Mouse (Mus musculus) layer of hippocampus, adult 2 months (tissue): ENCODE measurements around the gene Sapcd2. TPM values are rescaled to one million over a fixed set of nuclear protein-coding genes. Genes with fewer than 3 reads are reported as not detected.
A peak's percentile ranks its signal among the peaks of the same experiment; 100 is the strongest.

ENCODE experiments used
- DNase-seq, 2 experiments: peaks; one replicate each; pipeline ENCODE4 v3.0.0; 2022; ENCODE audit warnings: low spot score in 2 of 2
- H3K27ac ChIP-seq: fragments of 200-600 bp; 2 replicates; pipeline ENCODE4 v1.8.1; 2022
- H3K4me3 ChIP-seq: fragments of 200-600 bp; 2 replicates; pipeline ENCODE4 v1.8.1; 2022; ENCODE audit warnings: mild to moderate bottlenecking
- CTCF ChIP-seq: fragments of 200-600 bp; conservative IDR thresholded peaks from 2 replicates; pipeline ENCODE4 v1.8.1; 2022; ENCODE audit warnings: antibody characterized with exemption, mild to moderate bottlenecking, moderate library complexity
- total RNA-seq, 2 experiments: library from RNA; stranded (reverse); gene quantifications; 2 replicates each; pipeline ENCODE4 v1.2.3; 2021

Gene Sapcd2
- total RNA-seq, 2 experiments from 2014 or later, result 3.0 to 4.0 TPM

GRCm38 (mm10) chr2:25394281-25395221 is 22.4 kb downstream of the Sapcd2 start:
- Histone ChIP-seq H3K27ac (peak overlapping the region; percentile 77), H3K4me3 (no peak overlapping the region)
- no peak for TF ChIP-seq CTCF
- DNase-seq, result peak; percentile 52 to 54

GRCm38 (mm10) chr2:25395721-25396596 is 23.8 kb downstream of the Sapcd2 start, which contains the start of gene Entpd2:
Gene Entpd2 (plus strand): TSS chr2:25395874.
- H3K27ac ChIP-seq, result peak within 1 kb of the TSS; percentile 77
- TF ChIP-seq CTCF, result peak; percentile 42; the same call in 1 of the 2 replicates
- no peak for DNase-seq
- peak within 1 kb of the TSS; percentile 56 for H3K4me3 ChIP-seq

GRCm38 (mm10) chr2:25396597-25396983 is 24.5 kb downstream of the Sapcd2 start:
- H3K27ac ChIP-seq, result peak overlapping the region; percentile 77
- TF ChIP-seq CTCF, result no peak
- DNase-seq, result peak in 1 of 2 experiments; percentile 60
- peak overlapping the region; percentile 56 for H3K4me3 ChIP-seq

- peak overlapping the region; percentile 77 for H3K27ac ChIP-seq
- TF ChIP-seq CTCF, result no peak
- H3K4me3 ChIP-seq, result peak overlapping the region; percentile 56; the same call in 1 of the 2 replicates
- no peak for DNase-seq
Observed at GRCm38 (mm10) chr2:25397010-25397409, 24.9 kb downstream of the Sapcd2 start.

- no peak for TF ChIP-seq CTCF
- Histone ChIP-seq H3K27ac (no peak overlapping the region), H3K4me3 (no peak overlapping the region)
- DNase-seq, result no peak
Observed at GRCm38 (mm10) chr2:25398065-25398464, 25.9 kb downstream of the Sapcd2 start.

GRCm38 (mm10) chr2:25399051-25399450 is 26.9 kb downstream of the Sapcd2 start, which contains the start of gene Npdc1:
Gene Npdc1 (plus strand): TSS chr2:25399351.
- no peak for DNase-seq
- no peak for TF ChIP-seq CTCF
- no peak within 1 kb of the TSS for H3K4me3 ChIP-seq
- no peak within 1 kb of the TSS for H3K27ac ChIP-seq

- Histone ChIP-seq H3K4me3 (peak overlapping the region; percentile 47; the same call in 1 of the 2 replicates), H3K27ac (0 out of 2 replicates have a peak overlapping the region, but pooled peaks have one; percentile 14)
- no peak for TF ChIP-seq CTCF
- DNase-seq, result no peak
Observed at GRCm38 (mm10) chr2:25400291-25400690, 28.2 kb downstream of the Sapcd2 start.

- Histone ChIP-seq H3K27ac (0 out of 2 replicates have a peak overlapping the region, but pooled peaks have one; percentile 14), H3K4me3 (peak overlapping the region; percentile 47)
- DNase-seq, result peak; percentile 44 to 70
- peak; percentile 90 for TF ChIP-seq CTCF
Observed at GRCm38 (mm10) chr2:25400764-25401163, 28.6 kb downstream of the Sapcd2 start.

- Histone ChIP-seq H3K27ac (peak overlapping the region; percentile 97), H3K4me3 (peak overlapping the region; percentile 88)
- peak; percentile 80 for TF ChIP-seq CTCF
- DNase-seq, result peak; percentile 53 to 75
Observed at GRCm38 (mm10) chr2:25402377-25402971, 30.4 kb downstream of the Sapcd2 start.

- TF ChIP-seq CTCF, result no peak
Observed at GRCm38 (mm10) chr2:25402972-25403601, 31.0 kb downstream of the Sapcd2 start.

GRCm38 (mm10) chr2:25403994-25404393 is 31.9 kb downstream of the Sapcd2 start:
- TF ChIP-seq CTCF, result no peak
- no peak for DNase-seq
- peak overlapping the region; percentile 88 for H3K4me3 ChIP-seq
- peak overlapping the region; percentile 97 for H3K27ac ChIP-seq

More at GRCm38 (mm10) chr2:25402972-25403601, 31.0 kb downstream of the Sapcd2 start:
- Histone ChIP-seq H3K4me3 (peak overlapping the region; percentile 88), H3K27ac (peak overlapping the region; percentile 97)
- peak; percentile 89 to 94 for DNase-seq

- Histone ChIP-seq H3K27ac (no peak overlapping the region), H3K4me3 (no peak overlapping the region)
- no peak for TF ChIP-seq CTCF
- DNase-seq, result no peak
Observed at GRCm38 (mm10) chr2:25408908-25409307, 36.8 kb downstream of the Sapcd2 start.
